Mouse (Mus musculus) forebrain, embryonic 12.5 days (tissue): Measurements from ENCODE around the gene Hist1h3e. TPM values are rescaled to one million over a fixed set of nuclear protein-coding genes. Genes with fewer than 3 reads are reported as not detected.
"Not testable (repeated sequence)": the region's sequence is repeated elsewhere in the genome, so short reads cannot be mapped to it uniquely, and the experiment has no call there.

Experiments used
- ATAC-seq: fragments of 200-750 bp; cut with Nextera tagmentation; 2 replicates; pipeline ENCODE4 v1.8.0; 2017; ENCODE audit warnings: moderate TSS enrichment; ENCODE audit not compliant: low FRiP score
- H3K27ac ChIP-seq: fragments of 300-500 bp; sonication (generic); 2 replicates; pipeline ENCODE4 v1.5.1; 2016; ENCODE audit warnings: mild to moderate bottlenecking
- H3K27me3 ChIP-seq: fragments of 300-500 bp; sonication (generic); 2 replicates; pipeline ENCODE4 v1.6.1; 2016; ENCODE audit warnings: mild to moderate bottlenecking
- H3K36me3 ChIP-seq: fragments of 300-500 bp; sonication (generic); replicated peaks from 2 replicates; pipeline ENCODE4 v1.6.1; 2016; ENCODE audit warnings: mild to moderate bottlenecking
- H3K4me1 ChIP-seq: fragments of 300-500 bp; sonication (generic); 2 replicates; pipeline ENCODE4 v1.6.1; 2016
- H3K4me2 ChIP-seq: fragments of 300-500 bp; sonication (generic); 2 replicates; pipeline ENCODE4 v1.6.1; 2016; ENCODE audit warnings: mild to moderate bottlenecking, moderate library complexity
- H3K4me3 ChIP-seq: fragments of 300-500 bp; sonication (generic); replicated peaks from 2 replicates; pipeline ENCODE4 v1.5.1; 2016; ENCODE audit warnings: mild to moderate bottlenecking
- H3K9ac ChIP-seq: fragments of 300-500 bp; sonication (generic); 2 replicates; pipeline ENCODE4 v1.6.1; 2016; ENCODE audit warnings: mild to moderate bottlenecking
- H3K9me3 ChIP-seq: fragments of 300-500 bp; sonication (generic); 2 replicates; pipeline ENCODE4 v1.6.1; 2016
- WGBS: fragments of 180-500 bp; shearing (Covaris S2); methylation state at CpG from one replicate; pipeline ENCODE4 v1.1.7; 2016; 5-methylcytosine and 5-hydroxymethylcytosine counted together
- polyA plus RNA-seq: library from polyadenylated mRNA; unstranded; fragments of >200 nt; fragmentation: Nextera tagmentation; extraction: Ambion mirVana; gene quantifications from 2 replicates; pipeline ENCODE4 v1.2.1, GENCODE M21; 2016

Gene Hist1h3e
- polyA plus RNA-seq, 1 experiment from 2014 or later, result 7.6 TPM

DNA sequence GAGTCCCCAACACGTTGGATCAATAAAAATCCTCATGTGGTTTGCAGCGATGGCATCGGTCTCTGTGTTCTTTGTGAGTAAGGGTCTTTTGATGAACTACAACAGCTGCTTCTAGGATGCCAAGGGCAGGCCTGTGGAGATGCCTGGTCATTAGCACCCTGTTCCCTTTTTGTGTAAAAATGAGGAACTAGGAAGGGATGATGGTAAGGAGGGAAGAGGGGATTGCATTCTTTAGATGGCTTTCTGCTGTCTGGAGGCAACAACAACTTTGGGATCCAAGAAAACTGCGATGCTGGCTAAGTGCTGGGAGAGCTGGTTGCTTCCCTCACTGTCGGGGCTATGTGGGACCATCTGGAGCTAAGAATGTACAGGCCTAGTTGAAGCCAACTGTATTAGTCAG is 23.9 kb downstream of the Hist1h3e start:
- H3K4me3 ChIP-seq, result no peak overlapping the region

DNA sequence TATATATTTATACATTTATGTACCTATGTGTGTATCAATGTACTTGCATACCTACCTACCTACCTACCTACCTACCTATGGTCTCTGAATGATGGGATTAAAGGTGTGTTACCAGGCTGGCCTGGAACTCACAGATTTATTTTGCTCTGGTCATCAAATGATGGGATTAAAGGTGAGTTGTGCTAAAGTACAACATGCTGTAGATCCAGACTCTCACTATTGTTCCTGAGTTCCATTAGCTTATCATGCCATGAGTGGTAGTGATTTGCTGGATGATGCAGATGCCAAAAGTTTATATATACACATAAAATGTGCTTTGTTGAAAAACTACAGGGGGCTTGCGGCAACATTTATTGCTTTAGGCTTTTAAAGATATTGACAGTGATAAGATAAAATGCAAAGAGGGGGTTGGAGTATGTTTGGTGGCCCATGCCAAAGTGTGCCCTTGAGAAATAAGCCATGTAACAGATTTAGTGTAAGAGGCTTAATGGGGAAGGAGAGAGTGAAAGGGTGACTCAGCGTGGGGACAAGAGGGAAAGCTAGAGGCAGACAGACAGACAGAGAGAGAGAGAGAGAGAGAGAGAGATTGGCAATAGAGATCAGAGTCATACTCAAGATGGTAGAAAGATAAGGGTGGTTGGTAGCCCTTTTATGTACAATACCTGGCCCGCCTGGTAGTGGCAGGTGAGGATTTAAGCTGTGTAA is 25.0 kb downstream of the Hist1h3e start:
- Histone ChIP-seq H3K4me1 (peaks cover 31% of the 10 kb centered on the region), H3K27ac (0 out of 2 replicates have a peak overlapping the region, but pooled peaks have one; percentile 58), H3K9me3 (no peaks in the 10 kb centered on the region), H3K4me3 (peak overlapping the region; percentile 50), H3K9ac (peak overlapping the region; percentile 63; the same call in 1 of the 2 replicates), H3K4me2 (peak overlapping the region; percentile 58), H3K27me3 (no peaks in the 10 kb centered on the region), H3K36me3 (no peaks in the 10 kb centered on the region)
- WGBS, result 77% methylated on average over 3 of the region's 3 CpGs
- ATAC-seq, result no peak

More for the DNA sequence above, 23.9 kb downstream of the Hist1h3e start:
- peaks cover 27% of the 10 kb centered on the region for H3K4me1 ChIP-seq
- no peaks in the 10 kb centered on the region for H3K27me3 ChIP-seq
- 0 out of 2 replicates have a peak overlapping the region, but pooled peaks have one; percentile 19 for H3K27ac ChIP-seq
- H3K9ac ChIP-seq, result no peak overlapping the region
- H3K4me2 ChIP-seq, result no peak overlapping the region
- no peaks in the 10 kb centered on the region for H3K9me3 ChIP-seq
- H3K36me3 ChIP-seq, result no peaks in the 10 kb centered on the region
- ATAC-seq, result no peak
- WGBS, result 81% methylated on average over 5 of the region's 5 CpGs

DNA sequence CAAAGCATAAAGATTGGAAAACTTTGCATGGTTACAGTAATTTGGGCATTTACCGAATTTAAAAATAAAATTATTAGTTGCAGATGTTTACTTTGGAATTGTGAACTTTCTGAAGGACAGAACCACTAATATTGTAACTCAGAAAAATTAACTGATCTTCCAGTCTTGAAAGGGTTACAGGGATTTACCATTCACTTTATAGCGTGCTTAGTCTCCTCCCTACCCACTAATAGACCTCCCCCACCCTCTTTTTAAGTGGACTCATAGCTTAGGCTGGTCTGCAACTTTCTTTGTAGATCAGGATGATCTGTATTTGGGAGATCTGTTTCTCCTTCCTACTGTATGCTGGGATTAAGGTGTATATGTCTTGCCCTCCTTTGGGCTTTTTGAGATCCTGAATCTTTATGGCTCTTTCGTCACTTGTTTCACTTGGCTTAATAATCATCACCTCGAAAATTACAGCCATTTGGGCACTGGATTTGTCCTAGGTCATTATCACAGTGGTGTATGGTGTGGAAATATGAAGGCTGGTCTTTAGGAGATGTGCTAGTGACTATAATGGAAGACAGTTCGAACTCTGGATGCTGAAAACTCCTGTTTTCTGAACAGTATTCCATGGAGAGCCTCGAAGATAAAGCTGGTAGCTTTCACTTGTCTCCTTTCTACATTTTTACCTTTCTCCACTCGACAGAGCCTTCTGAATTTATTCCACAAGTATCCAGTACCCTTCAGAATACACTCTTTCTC is 25.9 kb downstream of the Hist1h3e start:
- no peaks in the 10 kb centered on the region for H3K9me3 ChIP-seq
- H3K36me3 ChIP-seq, result no peaks in the 10 kb centered on the region
- peak overlapping the region; percentile 50 for H3K4me3 ChIP-seq
- 20% methylated on average over 7 of the region's 7 CpGs for WGBS
- H3K9ac ChIP-seq, result peak overlapping the region; percentile 63
- H3K27ac ChIP-seq, result peak overlapping the region; percentile 77
- H3K4me1 ChIP-seq, result peaks cover 30% of the 10 kb centered on the region
- H3K4me2 ChIP-seq, result peak overlapping the region; percentile 58
- no peak for ATAC-seq
- no peaks in the 10 kb centered on the region for H3K27me3 ChIP-seq

DNA sequence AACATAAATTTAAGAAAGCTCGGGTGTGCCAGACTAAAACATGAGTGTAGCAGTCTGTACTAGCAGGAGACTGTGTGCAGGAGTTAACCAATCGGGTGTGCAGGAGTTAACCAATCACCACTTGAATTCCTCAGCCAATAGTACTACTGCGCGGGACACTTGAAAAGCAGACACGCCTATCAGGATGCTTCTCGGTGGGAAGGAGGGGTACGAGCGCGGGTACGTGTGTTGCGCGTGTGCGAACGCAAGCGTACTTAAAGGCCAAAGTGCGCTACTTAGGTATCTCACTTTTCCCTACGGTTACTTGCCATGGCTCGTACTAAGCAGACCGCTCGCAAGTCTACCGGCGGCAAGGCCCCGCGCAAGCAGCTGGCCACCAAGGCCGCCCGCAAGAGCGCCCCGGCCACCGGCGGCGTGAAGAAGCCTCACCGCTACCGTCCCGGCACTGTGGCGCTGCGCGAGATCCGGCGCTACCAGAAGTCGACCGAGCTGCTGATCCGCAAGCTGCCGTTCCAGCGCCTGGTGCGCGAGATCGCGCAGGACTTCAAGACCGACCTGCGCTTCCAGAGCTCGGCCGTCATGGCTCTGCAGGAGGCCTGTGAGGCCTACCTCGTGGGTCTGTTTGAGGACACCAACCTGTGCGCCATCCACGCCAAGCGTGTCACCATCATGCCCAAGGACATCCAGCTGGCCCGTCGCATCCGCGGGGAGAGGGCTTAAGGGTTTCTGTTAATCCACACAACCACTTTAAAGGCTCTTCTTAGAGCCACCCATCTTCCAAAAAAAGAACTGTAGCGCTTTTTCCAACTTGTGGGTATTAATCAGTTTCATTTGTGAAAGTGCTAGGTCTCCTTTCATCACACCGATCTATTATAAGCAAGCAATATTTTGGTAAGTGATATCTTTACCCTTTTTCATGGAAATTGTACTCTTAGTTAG is 26.8 kb downstream of the Hist1h3e start, which contains the start of gene Hist1h3g:
TSS of gene Hist1h3g (plus strand) at position 286 of the 939 bp plus-strand sequence.
- H3K9ac ChIP-seq, result peak within 1 kb of the TSS; percentile 70
- H3K36me3 ChIP-seq, H3K27me3 ChIP-seq, H3K9me3 ChIP-seq: not testable (repeated sequence)
- peak within 1 kb of the TSS; percentile 50 for H3K4me3 ChIP-seq
- H3K4me2 ChIP-seq, result peak within 1 kb of the TSS; percentile 58
- H3K4me1 ChIP-seq, result peaks cover 30% of the 10 kb centered on the region
- H3K27ac ChIP-seq, result peak within 1 kb of the TSS; percentile 98
- WGBS, result under 1% methylated on average over 48 of the region's 62 CpGs
- ATAC-seq, result peak; percentile 90

DNA sequence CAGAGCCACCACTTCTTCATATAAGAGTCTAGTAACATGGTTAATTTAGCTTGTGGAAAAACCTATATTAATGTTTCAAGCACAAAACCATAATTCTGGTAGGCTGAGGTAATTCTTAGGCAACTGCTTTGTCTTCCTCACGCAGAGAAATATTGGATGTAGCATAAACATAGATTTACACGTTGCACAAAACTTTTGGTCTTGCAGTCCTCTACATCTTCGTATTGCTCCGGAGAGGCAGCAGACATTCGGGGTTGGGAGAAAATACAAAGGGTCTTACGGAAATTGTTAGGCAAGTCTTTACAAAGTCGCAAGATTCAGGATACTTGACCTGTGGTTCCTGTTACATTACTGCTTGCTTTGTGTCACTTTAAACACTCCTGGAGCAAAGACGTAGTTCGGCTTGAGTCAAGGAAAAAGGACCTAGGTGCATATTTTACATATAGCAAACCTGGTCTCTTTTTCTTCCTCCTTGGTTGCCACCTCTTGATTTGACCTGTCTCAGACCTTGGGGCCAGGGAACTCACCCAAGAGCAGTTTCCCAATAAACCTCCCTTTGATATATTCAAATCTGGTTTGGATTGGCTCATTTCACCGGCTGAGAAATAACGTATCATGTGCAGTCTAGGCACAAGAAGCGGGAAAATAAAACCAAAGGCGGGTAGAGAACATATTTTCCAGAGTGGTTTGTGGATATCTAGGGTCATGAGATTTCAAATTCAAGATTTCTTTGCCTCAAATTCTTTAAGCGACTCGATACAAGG is 27.6 kb downstream of the Hist1h3e start:
- H3K9me3 ChIP-seq, result no peaks in the 10 kb centered on the region
- peak overlapping the region; percentile 50 for H3K4me3 ChIP-seq
- no peaks in the 10 kb centered on the region for H3K27me3 ChIP-seq
- peak overlapping the region; percentile 98 for H3K27ac ChIP-seq
- no peaks in the 10 kb centered on the region for H3K36me3 ChIP-seq
- peaks cover 30% of the 10 kb centered on the region for H3K4me1 ChIP-seq
- peak overlapping the region; percentile 58 for H3K4me2 ChIP-seq
- peak overlapping the region; percentile 70 for H3K9ac ChIP-seq
- WGBS, result 0% methylated on average over 15 of the region's 15 CpGs
- 0 out of 2 replicates have a peak, but pooled peaks have one; percentile 1 for ATAC-seq

DNA sequence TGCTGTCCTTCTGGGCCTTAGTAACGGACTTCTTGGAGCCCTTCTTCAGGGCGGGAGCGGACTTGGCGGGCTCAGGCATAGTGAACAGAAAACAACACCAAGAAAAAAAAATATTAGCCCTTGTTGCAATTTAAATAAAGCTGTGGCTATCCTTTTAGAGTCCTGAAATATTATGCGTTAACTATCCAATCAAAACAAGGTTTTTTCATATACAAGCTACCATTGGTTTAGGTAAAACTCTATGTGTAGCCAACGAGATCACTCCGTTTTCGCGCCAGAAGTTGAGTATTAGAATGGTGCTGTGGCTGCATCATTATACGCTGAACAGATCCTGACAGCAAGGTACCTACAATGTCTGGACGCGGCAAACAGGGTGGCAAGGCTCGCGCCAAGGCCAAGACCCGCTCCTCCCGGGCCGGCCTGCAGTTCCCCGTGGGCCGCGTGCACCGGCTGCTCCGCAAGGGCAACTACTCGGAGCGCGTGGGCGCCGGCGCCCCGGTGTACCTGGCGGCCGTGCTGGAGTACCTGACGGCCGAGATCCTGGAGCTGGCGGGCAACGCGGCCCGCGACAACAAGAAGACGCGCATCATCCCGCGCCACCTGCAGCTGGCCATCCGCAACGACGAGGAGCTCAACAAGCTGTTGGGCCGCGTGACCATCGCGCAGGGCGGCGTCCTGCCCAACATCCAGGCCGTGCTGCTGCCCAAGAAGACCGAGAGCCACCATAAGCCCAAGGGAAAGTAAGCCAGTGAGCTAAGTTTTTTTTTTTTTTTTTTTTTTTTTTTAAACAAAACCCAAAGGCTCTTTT is 28.4 kb downstream of the Hist1h3e start, which contains the start of gene Hist1h2af:
TSS of gene Hist1h2af (plus strand) at position 347 of the 808 bp plus-strand sequence.
- peak; percentile 54 for ATAC-seq

DNA sequence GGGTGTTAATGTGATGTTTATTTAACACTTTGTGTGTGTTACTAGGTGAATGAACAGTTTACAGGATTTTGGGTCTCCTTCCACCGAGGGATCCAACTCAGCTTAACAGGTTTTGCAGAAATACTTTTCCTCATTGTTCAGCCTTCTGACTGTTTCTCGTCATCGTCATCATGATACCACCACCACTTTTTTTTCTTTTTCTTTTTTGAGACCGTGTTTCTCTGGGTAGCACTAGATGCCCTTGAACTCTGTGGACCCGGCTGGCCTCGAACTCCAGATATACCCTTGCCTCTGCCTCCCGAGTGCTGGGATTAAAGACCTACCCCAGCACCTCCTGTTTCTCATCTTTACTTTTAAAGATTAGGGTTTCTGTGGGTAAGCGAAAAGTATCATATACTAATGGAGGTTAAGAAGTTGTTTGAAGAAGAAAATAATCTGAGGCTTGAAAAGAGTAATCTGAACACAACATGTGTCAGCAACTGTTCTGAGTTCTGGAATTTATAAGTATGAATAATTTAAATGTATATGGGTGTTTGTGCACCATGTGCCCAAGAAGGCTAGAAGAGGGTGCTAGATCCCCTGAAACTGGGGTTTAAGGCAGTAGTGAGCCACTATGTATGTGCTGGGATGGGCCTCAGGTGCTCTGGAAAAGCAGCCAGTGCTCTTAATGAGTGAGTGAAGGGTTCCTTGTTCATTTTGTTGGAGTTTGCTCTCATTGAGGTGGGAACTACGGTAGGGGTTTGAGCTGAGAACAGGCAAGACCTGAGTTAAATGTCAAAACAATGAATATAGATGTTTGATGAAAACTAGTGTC is 29.7 kb downstream of the Hist1h3e start:
- Histone ChIP-seq H3K36me3 (no peaks in the 10 kb centered on the region), H3K9ac (peak overlapping the region; percentile 77), H3K4me3 (peak overlapping the region; percentile 50), H3K4me1 (peaks cover 36% of the 10 kb centered on the region), H3K4me2 (peak overlapping the region; percentile 58), H3K27me3 (no peaks in the 10 kb centered on the region), H3K9me3 (no peaks in the 10 kb centered on the region), H3K27ac (peak overlapping the region; percentile 98)
- WGBS, result 20% methylated on average over 9 of the region's 9 CpGs
- ATAC-seq, result no peak

More for the DNA sequence above, 28.4 kb downstream of the Hist1h3e start, which contains the start of gene Hist1h2af:
- Histone ChIP-seq H3K9ac (peak within 1 kb of the TSS; percentile 77), H3K4me3 (peak within 1 kb of the TSS; percentile 50), H3K4me1 (peaks cover 34% of the 10 kb centered on the region), H3K27ac (peak within 1 kb of the TSS; percentile 98), H3K4me2 (peak within 1 kb of the TSS; percentile 58)
- H3K9me3 ChIP-seq, H3K36me3 ChIP-seq, H3K27me3 ChIP-seq: not testable (repeated sequence)
- 0% methylated on average over 27 of the region's 53 CpGs for WGBS

DNA sequence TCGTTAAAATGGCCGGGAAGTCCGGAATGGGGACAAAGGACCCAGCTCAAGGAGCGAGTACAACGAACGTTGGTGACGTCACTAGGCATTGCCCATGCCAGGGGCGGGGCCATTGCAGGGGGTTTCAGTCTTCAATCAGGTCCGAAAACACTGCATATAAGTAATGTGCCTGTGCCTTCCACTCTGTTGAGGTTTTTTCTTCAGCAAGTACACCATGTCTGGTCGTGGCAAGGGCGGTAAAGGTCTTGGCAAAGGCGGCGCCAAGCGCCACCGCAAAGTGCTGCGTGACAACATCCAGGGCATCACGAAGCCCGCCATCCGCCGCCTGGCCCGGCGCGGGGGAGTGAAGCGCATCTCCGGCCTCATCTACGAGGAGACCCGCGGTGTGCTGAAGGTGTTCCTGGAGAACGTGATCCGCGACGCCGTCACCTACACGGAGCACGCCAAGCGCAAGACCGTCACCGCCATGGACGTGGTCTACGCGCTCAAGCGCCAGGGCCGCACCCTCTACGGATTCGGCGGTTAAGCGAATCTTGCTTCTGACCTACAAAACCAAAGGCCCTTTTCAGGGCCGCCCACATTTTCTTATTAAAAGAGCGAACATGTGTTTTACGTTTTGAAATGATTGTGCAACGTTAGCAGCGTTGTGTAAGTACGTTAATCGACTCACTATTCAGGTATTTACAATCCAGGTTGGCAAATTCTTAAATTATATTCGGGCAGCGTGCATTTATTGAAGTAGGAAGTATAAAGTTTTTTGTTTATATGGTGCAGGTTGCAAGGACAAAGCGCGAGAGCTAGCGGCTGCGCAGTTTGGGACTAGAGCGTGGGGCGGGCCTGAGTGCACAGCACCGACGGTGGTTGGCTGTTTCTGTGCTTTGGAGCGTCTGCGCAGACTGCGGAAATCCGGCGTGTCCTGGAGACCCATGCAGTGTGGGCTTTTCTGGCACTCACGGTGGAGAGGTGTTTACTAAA is 31.0 kb downstream of the Hist1h3e start, which contains the start of gene Hist1h4h:
TSS of gene Hist1h4h (plus strand) at position 150 of the 975 bp plus-strand sequence.
- H3K36me3 ChIP-seq, result no peaks in the 10 kb centered on the region
- H3K9ac ChIP-seq, result peak within 1 kb of the TSS; percentile 77
- ATAC-seq, result peak; percentile 81
- H3K4me1 ChIP-seq, result peaks cover 32% of the 10 kb centered on the region
- under 1% methylated on average over 60 of the region's 70 CpGs for WGBS
- H3K4me2 ChIP-seq, result peak within 1 kb of the TSS; percentile 58
- peak within 1 kb of the TSS; percentile 98 for H3K27ac ChIP-seq
- peak within 1 kb of the TSS; percentile 50 for H3K4me3 ChIP-seq
- H3K9me3 ChIP-seq, result no peaks in the 10 kb centered on the region
- H3K27me3 ChIP-seq, result no peaks in the 10 kb centered on the region

DNA sequence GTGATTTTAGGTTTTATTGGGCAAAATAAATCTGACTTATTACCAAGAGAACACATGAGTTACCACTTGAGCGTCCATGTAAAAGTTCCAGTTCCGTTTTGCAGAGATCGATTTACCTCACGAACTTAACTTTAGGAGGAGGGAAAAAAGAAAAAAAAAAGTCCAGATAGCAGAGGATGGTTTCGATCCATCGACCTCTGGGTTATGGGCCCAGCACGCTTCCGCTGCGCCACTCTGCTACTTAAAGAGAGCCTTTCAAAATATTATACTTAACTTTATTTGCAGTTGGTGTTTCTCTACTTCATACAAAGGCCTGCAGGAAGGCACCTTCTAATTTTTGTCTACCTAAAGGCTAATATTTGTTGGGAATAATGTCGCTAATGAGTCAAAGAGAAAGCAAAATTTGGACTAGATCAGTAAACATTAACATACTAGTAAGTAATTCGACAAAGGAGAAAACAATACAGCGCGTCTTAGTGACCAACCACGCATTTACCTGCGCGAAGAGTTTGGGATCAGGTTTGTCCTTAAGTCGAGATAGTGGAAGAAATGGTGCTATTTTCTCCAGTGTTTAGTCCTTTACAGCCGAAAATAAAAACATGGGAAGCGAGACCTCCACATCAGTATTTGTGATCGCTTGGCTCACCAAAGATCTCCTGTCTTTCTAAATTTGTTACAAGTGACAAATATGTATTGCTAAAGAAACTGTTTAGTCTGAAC is 31.8 kb downstream of the Hist1h3e start:
- peaks cover 36% of the 10 kb centered on the region for H3K4me1 ChIP-seq
- H3K9ac ChIP-seq, result peak overlapping the region; percentile 77
- peak overlapping the region; percentile 58 for H3K4me2 ChIP-seq
- H3K36me3 ChIP-seq, result no peaks in the 10 kb centered on the region
- no peaks in the 10 kb centered on the region for H3K27me3 ChIP-seq
- peak overlapping the region; percentile 98 for H3K27ac ChIP-seq
- under 1% methylated on average over 20 of the region's 20 CpGs for WGBS
- no peak for ATAC-seq
- H3K9me3 ChIP-seq, result no peaks in the 10 kb centered on the region
- peak overlapping the region; percentile 50 for H3K4me3 ChIP-seq
